Mouse (Mus musculus) hindbrain, postnatal 0 days (tissue): ENCODE data around the gene Pacs2. TPM values are rescaled to one million over a fixed set of nuclear protein-coding genes. Genes with fewer than 3 reads are reported as not detected.

Experiments
- ATAC-seq: fragments of 200-750 bp; cut with Nextera tagmentation; 2 replicates; pipeline ENCODE4 v1.8.0; 2017; ENCODE audit warnings: mild to moderate bottlenecking, moderate TSS enrichment, moderate library complexity
- DNase-seq: peaks from one replicate; pipeline ENCODE4 v3.0.0-alpha.2; 2015; ENCODE audit warnings: low spot score
- H3K27ac ChIP-seq: fragments of 300-500 bp; sonication (generic); 2 replicates; pipeline ENCODE4 v1.5.1; 2014; ENCODE audit warnings: mild to moderate bottlenecking
- H3K27me3 ChIP-seq: fragments of 300-500 bp; sonication (generic); 2 replicates; pipeline ENCODE4 v1.6.1; 2014; ENCODE audit warnings: low read length, mixed read lengths; ENCODE audit not compliant: insufficient read depth
- H3K36me3 ChIP-seq: fragments of 300-500 bp; sonication (generic); 2 replicates; pipeline ENCODE4 v1.6.1; 2014; ENCODE audit warnings: low read length, mixed read lengths; ENCODE audit not compliant: insufficient read depth
- H3K4me1 ChIP-seq: fragments of 300-500 bp; sonication (generic); 2 replicates; pipeline ENCODE4 v1.6.1; 2014; ENCODE audit warnings: antibody characterized with exemption, low read length, mixed read lengths; ENCODE audit not compliant: insufficient read depth
- H3K4me2 ChIP-seq: fragments of 300-500 bp; sonication (generic); 2 replicates; pipeline ENCODE4 v1.6.1; 2014; ENCODE audit warnings: low read depth, mild to moderate bottlenecking, low read length, moderate library complexity, mixed read lengths
- H3K4me3 ChIP-seq: fragments of 300-500 bp; sonication (generic); 2 replicates; pipeline ENCODE4 v1.5.1; 2014; ENCODE audit warnings: low read length
- H3K9ac ChIP-seq: fragments of 300-500 bp; sonication (generic); replicated peaks from 2 replicates; pipeline ENCODE4 v1.6.1; 2014; ENCODE audit warnings: mild to moderate bottlenecking, low read length, moderate library complexity, mixed read lengths
- H3K9me3 ChIP-seq: fragments of 300-500 bp; sonication (generic); 2 replicates; pipeline ENCODE4 v1.6.1; 2016; ENCODE audit warnings: low read length, mixed read lengths
- CTCF ChIP-seq: IDR thresholded peaks from 2 replicates; pipeline ENCODE4 v1.5.1; 2016; ENCODE audit warnings: antibody characterized with exemption, control low read depth, low read depth
- WGBS: fragments of 180-500 bp; shearing (Covaris S2); extraction: QIAGEN DNeasy Blood & Tissue Kit; methylation state at CpG from one replicate; pipeline ENCODE4 v1.1.7; 2014; 5-methylcytosine and 5-hydroxymethylcytosine counted together
- polyA plus RNA-seq: library from polyadenylated mRNA; unstranded; fragments of >200 nt; fragmentation: Nextera tagmentation; extraction: Ambion mirVana; gene quantifications from 2 replicates; pipeline ENCODE4 v1.2.1, GENCODE M21; 2015
- total RNA-seq: library from RNA; depleted of rRNA; stranded (reverse); fragments of >200 nt; gene quantifications from 2 replicates; pipeline ENCODE4 v1.2.3, GENCODE M21; 2014

The Pacs2 gene
- total and polyA plus RNA-seq, 2 experiments from 2014 or later: 20.3 to 111 TPM

DNA sequence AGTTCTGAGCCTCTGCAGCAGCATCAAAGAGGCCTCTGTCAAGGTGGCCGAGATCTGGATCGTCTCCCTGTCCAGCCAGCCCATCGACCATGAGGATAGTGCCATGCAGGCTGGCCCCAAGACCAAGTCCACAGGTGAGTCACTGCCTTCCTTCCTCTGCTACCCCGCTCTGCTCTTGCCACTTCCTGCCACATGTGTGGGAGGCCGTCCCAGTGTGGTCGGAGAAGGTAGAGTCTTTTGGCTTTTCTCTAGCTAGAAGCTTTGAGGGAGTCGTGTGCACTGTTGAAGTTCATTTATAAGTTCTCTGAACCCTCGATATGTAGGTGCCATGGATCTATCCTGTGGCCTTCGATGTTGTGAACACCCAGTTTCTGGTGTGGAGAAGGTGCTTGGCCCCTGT lies 35.5 kb downstream of the Pacs2 start:
- Histone ChIP-seq H3K36me3 (peaks cover 29% of the 10 kb centered on the region), H3K27me3 (no peaks in the 10 kb centered on the region), H3K9me3 (no peaks in the 10 kb centered on the region), H3K4me3 (no peak overlapping the region), H3K9ac (no peak overlapping the region), H3K4me1 (no peaks in the 10 kb centered on the region), H3K4me2 (no peak overlapping the region), H3K27ac (no peak overlapping the region)
- ATAC-seq (no peak), DNase-seq (no peak)
- TF ChIP-seq CTCF: no peak
- WGBS: 96% methylated on average over 9 of the region's 9 CpGs

- Histone ChIP-seq H3K36me3 (peaks cover 37% of the 10 kb centered on the region), H3K27ac (no peak overlapping the region), H3K4me2 (no peak overlapping the region), H3K27me3 (no peaks in the 10 kb centered on the region), H3K4me1 (no peaks in the 10 kb centered on the region), H3K9me3 (no peaks in the 10 kb centered on the region), H3K9ac (no peak overlapping the region), H3K4me3 (no peak overlapping the region)
- ATAC-seq (no peak), DNase-seq (no peak)
- TF ChIP-seq CTCF: no peak
- 95% methylated on average over 12 of the region's 12 CpGs for WGBS
Measured at GRCm38 (mm10) chr12:113050671-113051070, 36.4 kb downstream of the Pacs2 start.

DNA sequence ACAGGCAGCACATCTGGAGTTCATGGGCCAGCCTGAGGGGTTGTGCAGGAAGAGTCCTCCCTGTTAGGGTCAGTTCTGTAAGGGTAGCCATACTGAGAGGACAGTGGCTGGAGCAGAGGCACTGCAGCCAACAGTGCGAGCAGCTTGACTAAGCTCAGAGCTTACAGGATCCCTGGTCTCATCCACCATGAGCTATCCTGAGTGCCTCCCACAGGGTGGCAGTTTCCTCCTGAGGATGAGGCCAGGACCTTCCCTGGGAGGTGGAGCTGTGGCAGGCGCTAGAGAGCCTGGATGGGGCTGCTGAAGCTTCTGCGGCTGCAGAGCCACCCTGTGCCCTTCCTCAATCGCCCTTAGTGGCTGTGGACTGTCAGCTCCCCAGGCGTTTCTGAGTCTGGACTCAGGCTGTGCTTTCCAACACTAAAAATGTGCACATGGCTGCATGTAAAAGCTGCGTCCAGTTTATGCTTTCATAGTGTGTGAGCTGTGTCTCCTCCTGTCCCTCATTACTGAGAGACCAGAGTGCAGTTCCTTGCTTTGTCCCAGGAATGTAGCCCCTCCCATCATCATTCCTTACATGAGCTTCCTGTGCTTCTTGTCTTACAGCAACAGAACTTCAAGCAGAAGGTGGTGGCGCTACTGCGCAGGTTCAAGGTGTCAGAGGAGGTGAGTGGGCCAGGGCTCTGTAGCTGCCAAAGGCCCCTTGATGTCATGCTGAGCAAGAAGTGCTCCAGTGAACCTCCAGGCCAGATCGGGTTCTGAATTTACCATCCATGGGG lies 37.5 kb downstream of the Pacs2 start:
- no peaks in the 10 kb centered on the region for H3K9me3 ChIP-seq
- TF ChIP-seq CTCF: no peak
- H3K4me3 ChIP-seq: no peak overlapping the region
- no peaks in the 10 kb centered on the region for H3K4me1 ChIP-seq
- no peak for ATAC-seq
- no peak overlapping the region for H3K27ac ChIP-seq
- H3K9ac ChIP-seq: no peak overlapping the region
- H3K36me3 ChIP-seq: peaks cover 40% of the 10 kb centered on the region
- no peak overlapping the region for H3K4me2 ChIP-seq
- WGBS: 66% methylated on average over 9 of the region's 9 CpGs
- no peaks in the 10 kb centered on the region for H3K27me3 ChIP-seq
- DNase-seq: no peak

DNA sequence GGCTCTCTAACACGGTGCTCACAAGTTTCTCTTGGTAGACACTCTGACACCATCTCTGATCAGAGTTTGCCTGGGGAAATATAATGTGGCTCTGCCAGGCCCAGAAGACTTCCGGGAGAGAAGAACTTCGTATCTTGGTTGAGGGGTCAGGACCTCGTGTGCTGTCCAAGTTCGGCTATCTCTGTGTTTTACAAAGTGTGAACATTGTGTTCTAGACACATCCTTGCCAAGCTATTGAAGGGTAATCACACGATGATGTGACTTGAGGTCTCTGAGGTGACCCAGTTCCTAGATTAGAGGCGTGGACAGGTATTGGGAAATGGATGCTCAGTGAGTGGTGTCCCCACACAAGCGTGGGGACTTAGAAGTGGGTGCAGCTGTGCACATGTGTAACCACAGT lies 41.8 kb downstream of the Pacs2 start:
- ATAC-seq: no peak
- no peak for TF ChIP-seq CTCF
- H3K27ac ChIP-seq: no peak overlapping the region

DNA sequence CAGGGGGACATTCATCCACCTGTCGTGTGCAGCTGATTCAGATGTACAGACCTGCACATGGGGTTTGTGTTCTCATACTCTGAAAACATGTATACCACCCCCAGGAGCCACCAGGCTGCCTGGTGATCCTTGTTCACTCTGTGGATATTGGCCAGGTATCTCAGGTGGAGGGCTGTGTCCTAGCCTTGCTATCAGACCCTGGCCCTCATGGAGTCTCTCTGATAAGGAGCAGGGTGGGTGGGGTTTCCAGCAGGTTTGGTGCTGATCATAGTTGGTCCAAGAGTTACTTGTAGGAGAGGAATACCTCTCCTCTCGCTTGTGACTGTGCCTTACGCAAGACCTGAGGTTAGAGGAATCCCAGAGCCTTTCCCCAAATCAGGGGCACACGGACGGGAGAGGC lies 45.9 kb downstream of the Pacs2 start:
- H3K27ac ChIP-seq: no peak overlapping the region
- WGBS: 96% methylated on average over 5 of the region's 5 CpGs
- H3K4me3 ChIP-seq: no peak overlapping the region
- TF ChIP-seq CTCF: no peak
- peaks cover 64% of the 10 kb centered on the region for H3K36me3 ChIP-seq
- no peaks in the 10 kb centered on the region for H3K4me1 ChIP-seq
- no peak overlapping the region for H3K4me2 ChIP-seq
- DNase-seq (no peak), ATAC-seq (no peak)
- no peaks in the 10 kb centered on the region for H3K9me3 ChIP-seq
- H3K27me3 ChIP-seq: no peaks in the 10 kb centered on the region
- no peak overlapping the region for H3K9ac ChIP-seq

More for the DNA sequence above, 41.8 kb downstream of the Pacs2 start:
- Histone ChIP-seq H3K4me1 (no peaks in the 10 kb centered on the region), H3K36me3 (peaks cover 62% of the 10 kb centered on the region), H3K27me3 (no peaks in the 10 kb centered on the region), H3K4me2 (no peak overlapping the region), H3K9ac (no peak overlapping the region), H3K9me3 (no peaks in the 10 kb centered on the region), H3K4me3 (no peak overlapping the region)
- 92% methylated on average over 8 of the region's 8 CpGs for WGBS
- no peak for DNase-seq

DNA sequence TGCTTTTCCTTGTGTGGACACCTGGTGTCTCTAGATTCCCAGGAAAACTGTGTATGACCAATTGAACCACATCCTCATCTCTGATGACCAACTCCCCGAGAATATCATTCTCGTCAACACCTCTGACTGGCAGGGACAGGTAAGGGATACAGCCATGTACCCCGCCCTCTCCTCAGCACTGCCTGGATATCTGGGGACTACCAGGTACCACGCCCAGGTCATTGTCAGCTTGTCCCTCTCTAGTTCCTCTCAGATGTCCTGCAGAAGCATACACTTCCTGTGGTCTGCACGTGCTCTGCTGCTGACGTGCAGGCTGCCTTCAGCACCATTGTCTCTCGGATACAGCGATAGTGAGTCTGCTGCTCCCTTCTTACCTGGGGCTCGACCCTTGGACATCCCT lies 47.3 kb downstream of the Pacs2 start:
- no peak for TF ChIP-seq CTCF
- Histone ChIP-seq H3K9me3 (no peaks in the 10 kb centered on the region), H3K4me1 (no peaks in the 10 kb centered on the region), H3K4me3 (no peak overlapping the region), H3K27me3 (no peaks in the 10 kb centered on the region), H3K4me2 (no peak overlapping the region), H3K27ac (no peak overlapping the region), H3K9ac (no peak overlapping the region), H3K36me3 (peaks cover 59% of the 10 kb centered on the region)
- ATAC-seq: no peak
- 86% methylated on average over 9 of the region's 9 CpGs for WGBS
- DNase-seq: no peak

DNA sequence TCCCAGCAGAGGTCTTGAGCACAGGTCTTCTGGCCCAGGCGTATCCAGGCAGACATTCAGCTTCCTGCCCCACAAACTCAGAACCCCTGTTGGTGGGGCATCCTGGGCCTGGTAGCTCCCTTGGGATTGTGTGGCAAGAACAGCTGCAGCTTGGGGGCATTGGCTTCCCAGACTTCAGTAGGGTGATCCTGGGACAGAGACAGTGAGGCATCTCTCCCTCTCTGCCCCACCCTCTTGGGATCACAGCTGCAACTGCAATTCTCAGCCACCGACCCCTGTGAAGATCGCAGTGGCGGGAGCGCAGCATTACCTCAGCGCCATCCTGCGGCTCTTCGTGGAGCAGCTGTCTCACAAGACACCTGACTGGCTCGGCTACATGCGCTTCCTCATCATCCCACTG lies 47.9 kb downstream of the Pacs2 start:
- DNase-seq: no peak
- H3K4me1 ChIP-seq: no peaks in the 10 kb centered on the region
- no peak for TF ChIP-seq CTCF

More for the DNA sequence above, 47.9 kb downstream of the Pacs2 start:
- WGBS: 83% methylated on average over 10 of the region's 10 CpGs
- Histone ChIP-seq H3K27ac (no peak overlapping the region), H3K9ac (no peak overlapping the region), H3K36me3 (peaks cover 53% of the 10 kb centered on the region), H3K27me3 (no peaks in the 10 kb centered on the region), H3K9me3 (no peaks in the 10 kb centered on the region), H3K4me3 (no peak overlapping the region), H3K4me2 (no peak overlapping the region)
- no peak for ATAC-seq
